Mouse (Mus musculus): ENCODE results near the gene Gtpbp2. TPM values are rescaled to one million over a fixed set of nuclear protein-coding genes. Genes with fewer than 3 reads are reported as not detected.
A peak's percentile ranks its signal among the peaks of the same experiment; 100 is the strongest.

Gtpbp2 gene
- polyA plus RNA-seq (2015; fragmentation: Nextera tagmentation; extraction: Ambion mirVana) = 41.1 and 45.7 TPM in 2 replicates

DNA sequence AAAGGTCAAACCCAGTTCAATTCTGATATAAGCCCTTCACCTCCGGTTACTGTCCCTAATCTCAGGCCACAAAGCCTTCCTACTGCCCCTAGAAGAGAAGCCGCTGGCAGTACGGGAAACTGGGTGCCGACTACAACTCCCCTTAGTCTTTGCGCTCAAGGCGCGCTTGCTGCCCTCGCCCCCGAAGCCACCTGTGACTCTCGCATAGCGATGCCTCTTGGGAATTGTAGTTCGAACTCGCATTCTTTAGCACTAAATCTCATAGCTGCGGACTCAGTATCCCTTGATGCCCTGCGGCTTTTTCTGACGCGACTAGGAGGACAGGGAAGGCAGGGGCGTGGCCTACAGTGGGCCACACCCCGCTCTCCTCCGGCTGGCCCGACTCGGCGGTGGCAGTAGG is at the start of gene Gtpbp2:
TSS of gene Gtpbp2 (plus strand) at position 347 of the 400 bp plus-strand sequence.
- Histone ChIP-seq H3K27ac (replicated peaks) (peak within 1 kb of the TSS; percentile 76), H3K36me3 (peaks cover 19% of the 10 kb centered on the region), H3K9me3 (no peaks in the 10 kb centered on the region), H3K4me3 (peak within 1 kb of the TSS; percentile 90), H3K4me1 (replicated peaks) (peaks cover 32% of the 10 kb centered on the region), H3K27me3 (no peaks in the 10 kb centered on the region), H3K4me2 (peak within 1 kb of the TSS; percentile 89), H3K9ac (peak within 1 kb of the TSS; percentile 90)
- ATAC-seq (ENCODE audit: low FRiP score, low read depth) = peak; percentile 97
- WGBS = under 1% methylated on average over 23 of the region's 23 CpGs

DNA sequence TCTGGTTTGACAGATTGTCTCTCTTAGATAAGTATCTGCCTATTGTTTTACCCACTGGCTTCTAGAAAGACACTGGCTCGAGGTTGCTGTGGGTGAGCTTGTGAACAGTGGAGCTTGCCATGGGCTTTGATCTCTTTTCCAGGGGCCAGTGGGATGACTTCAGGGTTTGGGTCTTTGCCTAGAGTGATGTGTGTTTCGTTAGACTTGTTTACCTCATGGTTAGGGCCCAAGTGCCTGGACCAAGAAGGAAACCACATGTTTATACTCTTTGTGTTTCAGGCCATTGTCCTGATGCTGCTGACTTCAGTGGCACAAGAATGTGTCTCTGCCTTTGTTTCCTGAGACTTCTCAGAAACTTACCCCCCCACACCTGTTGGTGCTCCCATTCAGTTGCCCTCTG is 45.3 kb upstream of the Gtpbp2 start:
- Histone ChIP-seq H3K4me3 (no peak overlapping the region), H3K36me3 (peaks cover 12% of the 10 kb centered on the region), H3K4me1 (replicated peaks) (peaks cover 14% of the 10 kb centered on the region), H3K9ac (no peak overlapping the region), H3K27me3 (no peaks in the 10 kb centered on the region), H3K27ac (replicated peaks) (no peak overlapping the region), H3K4me2 (no peak overlapping the region), H3K9me3 (no peaks in the 10 kb centered on the region)
- no peak for ATAC-seq (ENCODE audit: low FRiP score, low read depth)
- WGBS = 63% methylated on average over 2 of the region's 2 CpGs

DNA sequence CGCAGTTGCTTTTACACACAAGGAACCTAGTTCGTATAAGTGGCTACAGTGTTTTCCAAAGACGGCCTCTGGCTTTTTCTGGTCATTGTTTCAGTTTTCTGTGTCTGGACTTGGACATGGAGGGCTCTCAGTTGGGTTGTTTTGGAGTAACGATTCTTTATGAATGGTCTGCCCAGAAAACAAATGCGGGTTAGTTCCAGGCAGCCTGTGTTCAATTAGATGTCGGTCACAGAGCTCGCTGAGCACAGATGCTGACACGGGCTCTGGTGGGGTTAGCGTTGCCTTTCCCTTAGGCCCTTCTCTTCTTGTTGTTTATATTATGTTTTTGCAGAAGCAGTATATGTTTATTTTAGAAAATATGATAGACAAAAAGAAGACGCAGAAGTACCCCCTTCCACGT is 44.7 kb upstream of the Gtpbp2 start:
- ATAC-seq (ENCODE audit: low FRiP score, low read depth) = no peak
- Histone ChIP-seq H3K27me3 (no peaks in the 10 kb centered on the region), H3K36me3 (peaks cover 14% of the 10 kb centered on the region), H3K9ac (no peak overlapping the region), H3K27ac (replicated peaks) (no peak overlapping the region), H3K9me3 (no peaks in the 10 kb centered on the region), H3K4me2 (no peak overlapping the region), H3K4me3 (no peak overlapping the region), H3K4me1 (replicated peaks) (peaks cover 14% of the 10 kb centered on the region)
- WGBS = 87% methylated on average over 11 of the region's 11 CpGs

DNA sequence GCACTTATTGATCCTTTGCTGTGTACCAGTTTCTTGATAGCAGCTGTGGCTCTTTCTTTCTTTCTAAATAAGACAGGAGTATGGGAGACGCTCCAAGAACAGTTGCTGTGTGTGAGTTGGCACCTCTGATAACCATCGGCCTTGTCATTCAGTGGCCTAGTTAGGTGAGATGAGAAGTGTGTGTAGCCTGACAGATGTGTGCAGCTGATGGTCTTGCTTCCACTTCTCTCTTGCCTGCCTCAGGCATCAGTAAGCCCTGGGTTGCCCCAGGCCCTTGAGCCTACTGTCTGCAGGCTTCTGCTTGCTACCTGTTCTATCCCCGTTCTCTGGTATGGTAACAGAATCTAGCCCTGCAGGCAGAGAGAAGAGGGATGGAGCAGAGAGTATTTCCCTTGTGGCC is 44.0 kb upstream of the Gtpbp2 start:
- Histone ChIP-seq H3K9ac (no peak overlapping the region), H3K27ac (replicated peaks) (no peak overlapping the region), H3K36me3 (peaks cover 16% of the 10 kb centered on the region), H3K9me3 (no peaks in the 10 kb centered on the region), H3K4me1 (replicated peaks) (peaks cover 7% of the 10 kb centered on the region), H3K4me3 (no peak overlapping the region), H3K4me2 (no peak overlapping the region), H3K27me3 (no peaks in the 10 kb centered on the region)
- ATAC-seq (ENCODE audit: low FRiP score, low read depth) = no peak
- 93% methylated on average over 3 of the region's 3 CpGs for WGBS

DNA sequence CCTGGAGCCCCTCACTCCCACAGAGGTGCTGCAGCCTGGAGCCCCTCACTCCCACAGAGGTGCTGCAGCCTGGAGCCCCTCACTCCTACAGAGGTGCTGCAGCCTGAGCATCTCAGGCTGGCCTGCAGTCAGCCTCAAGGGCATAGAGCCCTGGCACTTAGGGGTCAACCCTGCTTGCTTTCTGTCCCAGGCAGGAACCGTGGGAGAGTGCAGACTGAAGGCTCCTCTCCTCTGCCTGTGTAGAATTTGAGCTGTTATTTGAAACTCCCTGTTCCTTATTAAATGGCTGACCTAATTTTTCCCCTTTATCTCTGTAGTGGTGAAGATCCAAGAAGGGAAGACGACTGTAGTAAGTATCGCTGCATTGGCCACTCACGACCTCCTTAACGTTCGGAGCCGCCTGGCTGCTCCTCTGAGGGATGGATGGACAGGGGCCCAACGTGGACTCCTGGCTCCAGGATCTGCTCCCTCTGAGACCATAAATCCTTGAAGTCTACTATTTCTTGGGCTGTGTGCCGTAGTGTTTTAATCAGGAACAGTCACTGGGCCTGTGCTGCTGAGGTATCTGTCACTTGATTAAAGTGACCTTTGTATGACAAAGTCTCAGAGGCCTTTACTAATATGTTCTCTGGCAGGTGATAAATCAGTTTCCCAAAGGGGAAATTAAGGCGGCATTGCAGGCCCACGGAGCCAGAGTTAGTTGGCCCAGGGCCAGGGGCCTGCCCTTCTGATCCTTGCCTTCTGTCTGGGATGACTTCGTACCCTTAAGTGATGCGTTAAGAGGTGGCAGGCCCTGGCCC is 43.0 kb upstream of the Gtpbp2 start:
- WGBS = 75% methylated on average over 13 of the region's 13 CpGs
- Histone ChIP-seq H3K4me2 (no peak overlapping the region), H3K9ac (no peak overlapping the region), H3K9me3 (no peaks in the 10 kb centered on the region), H3K4me3 (no peak overlapping the region), H3K27ac (replicated peaks) (no peak overlapping the region), H3K27me3 (no peaks in the 10 kb centered on the region), H3K4me1 (replicated peaks) (no peaks in the 10 kb centered on the region), H3K36me3 (peaks cover 24% of the 10 kb centered on the region)
- ATAC-seq (ENCODE audit: low FRiP score, low read depth) = no peak

DNA sequence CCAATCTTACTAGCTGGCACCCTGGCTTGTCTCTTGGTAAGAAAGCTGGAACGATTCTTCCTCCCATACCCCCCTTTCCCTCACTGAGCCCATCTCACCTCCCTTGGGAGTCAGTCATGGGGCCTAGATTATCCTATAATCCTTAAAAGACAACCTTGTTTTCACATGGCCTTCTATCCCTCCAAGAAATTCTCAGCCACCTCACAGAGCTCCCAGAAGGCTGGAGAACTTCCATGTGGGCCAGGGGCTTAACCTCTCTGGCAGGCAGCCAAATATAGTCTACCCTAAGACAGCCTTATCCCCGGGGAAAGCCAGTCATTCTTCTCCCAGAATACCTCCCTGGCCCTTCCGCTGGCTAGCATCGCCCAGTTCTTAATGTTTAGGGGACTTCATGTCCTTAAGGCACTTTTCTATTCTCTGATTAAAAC is 42.4 kb upstream of the Gtpbp2 start:
- Histone ChIP-seq H3K4me2 (no peak overlapping the region), H3K9me3 (no peaks in the 10 kb centered on the region), H3K9ac (no peak overlapping the region), H3K4me1 (replicated peaks) (no peaks in the 10 kb centered on the region), H3K27ac (replicated peaks) (no peak overlapping the region), H3K4me3 (no peak overlapping the region), H3K27me3 (no peaks in the 10 kb centered on the region), H3K36me3 (peaks cover 30% of the 10 kb centered on the region)
- WGBS = 75% methylated on average over 4 of the region's 4 CpGs
- no peak for ATAC-seq (ENCODE audit: low FRiP score, low read depth)

DNA sequence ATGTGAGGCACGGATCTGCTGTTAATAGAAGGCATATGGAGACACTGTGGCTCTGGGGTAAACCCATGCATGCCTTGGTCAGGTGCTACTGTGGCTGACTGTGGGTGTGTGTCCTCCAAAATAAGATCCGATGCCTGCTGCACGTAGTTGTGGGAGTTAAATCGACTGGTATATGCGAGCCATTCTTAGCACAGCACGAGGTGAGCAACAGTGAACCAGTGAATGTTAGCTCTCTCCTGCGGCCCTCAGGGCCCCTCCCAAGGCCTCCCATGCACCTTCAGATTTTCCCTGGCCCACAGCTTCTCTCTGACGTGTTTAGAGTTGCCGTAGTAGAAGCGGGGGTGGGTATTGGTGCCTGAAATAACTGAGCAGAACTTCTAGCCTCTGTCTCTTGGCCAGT is 41.2 kb upstream of the Gtpbp2 start:
- no peak overlapping the region for H3K9ac ChIP-seq
- H3K27me3 ChIP-seq = no peaks in the 10 kb centered on the region
- no peaks in the 10 kb centered on the region for H3K4me1 ChIP-seq (replicated peaks)
- 92% methylated on average over 10 of the region's 10 CpGs for WGBS
- no peak overlapping the region for H3K4me2 ChIP-seq
- ATAC-seq (ENCODE audit: low FRiP score, low read depth) = no peak
- peaks cover 36% of the 10 kb centered on the region for H3K36me3 ChIP-seq
- no peak overlapping the region for H3K27ac ChIP-seq (replicated peaks)
- no peak overlapping the region for H3K4me3 ChIP-seq
- H3K9me3 ChIP-seq = no peaks in the 10 kb centered on the region

DNA sequence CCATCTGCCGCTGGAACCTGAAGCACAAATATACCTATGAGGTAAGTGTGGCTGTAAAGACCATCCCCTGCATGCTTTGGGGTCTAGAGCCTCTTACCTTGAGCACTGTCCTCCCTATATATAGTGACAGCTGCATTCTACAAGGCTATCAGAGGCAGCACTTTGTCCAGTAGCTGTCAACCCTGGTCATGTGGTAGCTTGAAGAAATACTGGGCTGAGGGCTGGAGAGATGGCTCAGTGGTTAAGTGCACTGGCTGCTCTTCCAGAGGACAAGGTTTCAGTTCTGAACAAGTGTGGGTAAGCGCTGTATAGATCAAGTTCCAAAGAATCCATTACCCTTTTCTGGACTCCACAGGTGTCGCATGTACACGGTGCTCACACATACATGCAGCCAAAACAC is 38.0 kb upstream of the Gtpbp2 start:
- no peak overlapping the region for H3K9ac ChIP-seq
- H3K36me3 ChIP-seq = peaks cover 67% of the 10 kb centered on the region
- ATAC-seq (ENCODE audit: low FRiP score, low read depth) = no peak

DNA sequence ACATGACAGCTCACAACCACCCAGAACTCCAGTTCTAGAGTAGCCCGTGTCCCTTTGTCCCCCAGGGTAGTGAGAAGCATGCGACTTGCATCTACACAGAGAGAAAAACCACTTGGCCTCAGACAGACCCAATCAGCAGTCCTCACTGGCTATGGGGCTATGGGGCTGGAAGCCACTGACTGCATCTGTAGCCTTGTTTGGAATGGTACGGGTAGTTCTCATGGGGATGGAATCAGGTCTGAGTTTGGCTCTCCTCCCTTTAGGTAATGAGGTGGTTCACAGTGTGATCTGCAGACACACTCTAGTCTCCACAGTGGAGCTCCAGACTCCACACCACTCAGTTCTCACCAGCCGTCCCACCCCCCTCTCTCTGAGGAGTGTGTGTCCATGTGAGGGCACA is 37.5 kb upstream of the Gtpbp2 start:
- no peak for ATAC-seq (ENCODE audit: low FRiP score, low read depth)
- no peak overlapping the region for H3K4me3 ChIP-seq
- H3K27ac ChIP-seq (replicated peaks) = no peak overlapping the region
- no peaks in the 10 kb centered on the region for H3K4me1 ChIP-seq (replicated peaks)
- H3K9me3 ChIP-seq = no peaks in the 10 kb centered on the region
- no peak overlapping the region for H3K4me2 ChIP-seq
- H3K27me3 ChIP-seq = no peaks in the 10 kb centered on the region
- no peak overlapping the region for H3K9ac ChIP-seq
- WGBS = 94% methylated on average over 4 of the region's 4 CpGs
- H3K36me3 ChIP-seq = peaks cover 70% of the 10 kb centered on the region

More for the DNA sequence above, 38.0 kb upstream of the Gtpbp2 start:
- no peaks in the 10 kb centered on the region for H3K9me3 ChIP-seq
- H3K4me1 ChIP-seq (replicated peaks) = no peaks in the 10 kb centered on the region
- no peak overlapping the region for H3K4me2 ChIP-seq
- H3K27ac ChIP-seq (replicated peaks) = no peak overlapping the region
- WGBS = 96% methylated on average over 4 of the region's 4 CpGs
- H3K27me3 ChIP-seq = no peaks in the 10 kb centered on the region
- H3K4me3 ChIP-seq = no peak overlapping the region

DNA sequence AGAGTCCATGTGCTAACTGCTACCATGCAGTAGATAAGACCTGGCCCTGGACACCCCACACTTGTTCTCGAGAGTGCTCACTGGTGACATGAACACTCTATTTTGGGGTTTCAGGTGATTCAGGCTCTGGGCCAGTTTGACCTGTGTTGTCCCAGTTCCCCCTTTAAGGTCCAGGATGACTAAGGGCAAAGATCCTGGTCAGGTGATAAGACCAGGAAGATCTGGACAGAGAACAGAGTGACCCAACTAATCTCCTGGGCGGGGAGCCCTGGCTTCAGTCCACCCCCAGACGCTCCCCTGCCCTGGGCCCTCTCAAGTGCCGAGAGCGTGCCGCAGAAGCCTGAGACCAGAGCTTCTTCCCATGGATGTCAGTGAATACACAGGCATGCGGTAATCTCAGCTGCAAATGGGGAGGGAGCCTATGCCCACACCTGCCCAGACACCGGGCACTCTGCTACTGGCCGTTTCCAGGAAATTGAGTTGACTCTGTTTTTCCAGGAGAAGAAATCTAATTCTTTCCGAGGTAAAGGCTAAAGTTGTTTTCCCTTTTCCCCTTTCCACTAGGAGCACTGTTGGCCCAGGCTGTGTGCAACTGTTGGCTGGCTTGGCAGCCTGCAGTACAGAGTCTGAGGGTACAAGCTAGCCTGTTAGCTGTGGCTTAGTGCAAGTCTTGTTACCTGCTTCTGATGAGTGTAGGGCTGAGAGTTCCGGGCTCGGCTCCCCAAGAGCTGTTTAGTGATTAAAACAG is 36.7 kb upstream of the Gtpbp2 start:
- Histone ChIP-seq H3K9me3 (no peaks in the 10 kb centered on the region), H3K27me3 (no peaks in the 10 kb centered on the region), H3K9ac (no peak overlapping the region), H3K4me2 (no peak overlapping the region), H3K4me1 (replicated peaks) (no peaks in the 10 kb centered on the region), H3K27ac (replicated peaks) (no peak overlapping the region), H3K4me3 (no peak overlapping the region), H3K36me3 (peaks cover 74% of the 10 kb centered on the region)
- ATAC-seq (ENCODE audit: low FRiP score, low read depth) = no peak
- WGBS = 92% methylated on average over 12 of the region's 12 CpGs

DNA sequence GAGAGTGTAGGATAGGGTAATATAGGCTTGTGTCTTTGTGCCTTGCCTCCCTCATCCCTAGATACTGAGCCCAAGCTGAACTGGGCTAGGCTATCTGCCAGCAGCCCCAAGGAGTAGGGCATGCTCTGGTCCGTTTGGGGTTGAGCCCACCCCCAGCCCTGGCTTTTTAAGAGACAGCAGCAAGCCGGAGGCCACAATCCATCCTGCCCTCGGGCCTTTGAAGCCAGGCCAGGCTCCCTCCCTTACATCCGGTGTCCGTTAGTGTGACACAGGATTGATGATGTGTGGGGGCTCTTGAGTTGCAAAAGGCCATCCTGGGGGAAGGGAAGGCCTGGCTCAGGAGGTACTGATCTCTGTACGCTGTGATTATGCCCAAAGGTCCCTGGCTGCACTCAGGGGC is 34.2 kb upstream of the Gtpbp2 start:
- Histone ChIP-seq H3K9ac (no peak overlapping the region), H3K4me1 (replicated peaks) (no peaks in the 10 kb centered on the region), H3K4me3 (no peak overlapping the region), H3K36me3 (peaks cover 67% of the 10 kb centered on the region), H3K27me3 (no peaks in the 10 kb centered on the region), H3K9me3 (no peaks in the 10 kb centered on the region), H3K27ac (replicated peaks) (no peak overlapping the region), H3K4me2 (no peak overlapping the region)
- WGBS = 87% methylated on average over 6 of the region's 6 CpGs
- no peak for ATAC-seq (ENCODE audit: low FRiP score, low read depth)

DNA sequence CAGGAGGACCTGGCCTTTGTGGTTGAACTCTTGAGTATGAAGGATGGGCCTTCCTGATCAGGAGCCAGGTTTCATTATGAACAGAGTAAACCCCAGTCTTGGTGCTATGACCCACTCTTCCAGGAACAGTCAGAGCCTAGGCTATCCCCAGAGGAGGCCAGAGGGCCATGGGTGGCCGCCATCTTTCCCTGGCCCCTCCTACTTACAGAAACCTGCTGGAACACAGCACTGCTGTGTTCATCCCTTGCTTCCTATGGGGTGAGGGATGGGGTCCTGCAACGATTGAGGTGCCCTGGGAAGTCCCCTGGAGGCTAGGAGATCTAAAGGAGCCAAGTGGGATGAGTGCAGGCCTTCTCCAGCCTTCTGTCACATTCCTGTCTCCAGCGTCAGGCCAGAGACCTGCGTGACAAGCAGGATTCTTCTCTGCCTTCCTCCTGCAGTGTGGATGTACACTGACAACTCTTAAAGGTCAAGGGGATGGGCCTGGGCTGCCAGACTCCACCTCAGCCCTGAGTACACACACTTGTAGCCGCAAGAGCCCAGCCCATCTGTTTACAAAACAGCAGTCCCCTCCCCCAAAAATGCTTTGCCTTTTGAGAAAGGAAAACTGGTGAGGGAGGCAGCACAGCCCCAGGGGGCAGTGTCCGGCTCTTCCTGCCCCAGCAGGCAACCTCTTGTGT is 32.9 kb upstream of the Gtpbp2 start:
- Histone ChIP-seq H3K4me1 (replicated peaks) (0 out of 2 replicates have a peak, but pooled peaks cover 2% of the 10 kb centered on the region), H3K27me3 (no peaks in the 10 kb centered on the region), H3K9me3 (no peaks in the 10 kb centered on the region), H3K9ac (no peak overlapping the region), H3K4me2 (no peak overlapping the region), H3K27ac (replicated peaks) (no peak overlapping the region), H3K4me3 (no peak overlapping the region), H3K36me3 (peaks cover 56% of the 10 kb centered on the region)
- 76% methylated on average over 6 of the region's 6 CpGs for WGBS
- no peak for ATAC-seq (ENCODE audit: low FRiP score, low read depth)
